Mouse (Mus musculus) T-helper 17 cell (primary cell): ENCODE measurements at regions not wholly inside any gene's neighbourhood (a gene's known extent, or its start where the extent isn't known, plus 50 kb on each side); places are given as distances from the start of the nearest gene placed in this dataset.

Source experiments
- in situ Hi-C, 2 experiments: fragments of 300-600 bp; cut with MboI, MseI; formaldehyde crosslinking; loops; 1 replicate in 1 of 2; 2 replicates in 1 of 2; pipeline ENCODE4 v1.15.1; 2025; ENCODE audit warnings: high pct_unique_total_duplicates in 2 of 2

- in situ Hi-C loops: no loop called here
Observed at GRCm38 (mm10) chr2:170945401-170946105, 213.9 kb downstream of the Dok5 start.

GRCm38 (mm10) chr2:170946106-170946657, 214.6 kb downstream of the Dok5 start:
- in situ Hi-C loops: no loop called here

- in situ Hi-C loops: no loop called here
Observed at GRCm38 (mm10) chr2:170947236-170947635, 215.6 kb downstream of the Dok5 start.

GRCm38 (mm10) chr2:170954626-170955025, 223.0 kb downstream of the Dok5 start:
- in situ Hi-C loops: no loop called here

GRCm38 (mm10) chr2:170956766-170957165, 225.2 kb downstream of the Dok5 start:
- in situ Hi-C loops: no loop called here

GRCm38 (mm10) chr2:170960396-170960795, 228.8 kb downstream of the Dok5 start:
- in situ Hi-C loops: loop anchor here in 1 of 2 experiments (10.0 kb wide), 1 partner anchor 1216 kb away; no protein-coding TSS in a partner anchor

- in situ Hi-C loops: loop anchor here in 1 of 2 experiments (10.0 kb wide), 1 partner anchor 1218 kb away; no protein-coding TSS in a partner anchor
Observed at GRCm38 (mm10) chr2:170962481-170962880, 230.9 kb downstream of the Dok5 start.

GRCm38 (mm10) chr2:170969430-170969829, 237.8 kb downstream of the Dok5 start:
- in situ Hi-C loops: loop anchor here in 1 of 2 experiments (10.0 kb wide), 1 partner anchor 1225 kb away; no protein-coding TSS in a partner anchor

GRCm38 (mm10) chr2:170985357-170985756, 253.8 kb downstream of the Dok5 start:
- in situ Hi-C loops: no loop called here

- in situ Hi-C loops: no loop called here
Observed at GRCm38 (mm10) chr2:170998378-170998777, 266.8 kb downstream of the Dok5 start.

GRCm38 (mm10) chr2:171000165-171000564, 268.6 kb downstream of the Dok5 start:
- in situ Hi-C loops: no loop called here

- in situ Hi-C loops: no loop called here
Observed at GRCm38 (mm10) chr2:171028481-171028880, 296.9 kb downstream of the Dok5 start.
